Mouse (Mus musculus) liver, embryonic 14.5 days (tissue): ENCODE measurements at regions not wholly inside any gene's neighbourhood (a gene's known extent, or its start where the extent isn't known, plus 50 kb on each side); places are given as distances from the start of the nearest gene placed in this dataset.

ENCODE experiments used
- CTCF ChIP-seq: IDR thresholded peaks from 2 replicates; pipeline ENCODE4 v1.5.1; 2016; ENCODE audit warnings: antibody characterized with exemption, low read depth, control low read depth
- EP300 ChIP-seq: IDR thresholded peaks from 2 replicates; pipeline ENCODE4 v1.6.1; 2016; ENCODE audit warnings: antibody characterized with exemption, low read depth

GRCm38 (mm10) chr12:110074921-110075320 is 203.9 kb upstream of the Dio3 start:
- TF ChIP-seq CTCF = no peak
- no peak for TF ChIP-seq EP300
